Mouse (Mus musculus): ENCODE measurements around the gene Psmb6. TPM values are rescaled to one million over a fixed set of nuclear protein-coding genes. Genes with fewer than 3 reads are reported as not detected.
"Not testable (repeated sequence)": the region's sequence is repeated elsewhere in the genome, so short reads cannot be mapped to it uniquely, and the experiment has no call there.

Gene Psmb6
- total RNA-seq, 2 experiments from 2014 or later, result 226 to 241 TPM

DNA sequence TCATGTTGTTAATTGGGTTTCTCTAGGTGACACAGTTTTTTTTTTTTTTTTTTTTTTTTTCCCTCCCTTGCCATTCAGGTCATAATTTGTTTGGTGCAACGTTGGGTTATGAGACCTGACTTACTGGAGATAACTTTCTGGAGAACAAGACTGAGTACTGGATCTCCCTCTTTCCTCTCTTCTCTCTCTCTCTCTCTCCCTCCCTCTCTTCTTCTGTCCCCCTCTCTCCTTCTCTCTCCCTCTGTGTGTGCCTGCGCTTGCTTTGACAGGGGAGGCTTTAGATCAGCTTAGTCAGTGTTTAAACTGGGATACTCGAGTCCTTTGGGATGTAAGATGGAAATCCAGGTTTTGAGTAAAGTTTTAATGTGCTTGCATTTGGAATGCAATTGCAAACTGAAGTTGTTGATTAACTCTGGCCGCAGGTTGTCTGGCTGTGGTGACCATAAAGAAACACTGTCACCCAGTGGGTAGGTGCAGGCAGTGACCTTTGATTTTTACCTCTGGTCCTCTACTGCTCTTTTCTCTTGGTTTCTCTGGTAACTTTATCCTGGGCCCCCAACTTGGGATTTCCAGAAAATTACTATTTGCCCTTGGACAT is 39.2 kb downstream of the Psmb6 start:
- no peak for DNase-seq (ENCODE audit: low spot score)

DNA sequence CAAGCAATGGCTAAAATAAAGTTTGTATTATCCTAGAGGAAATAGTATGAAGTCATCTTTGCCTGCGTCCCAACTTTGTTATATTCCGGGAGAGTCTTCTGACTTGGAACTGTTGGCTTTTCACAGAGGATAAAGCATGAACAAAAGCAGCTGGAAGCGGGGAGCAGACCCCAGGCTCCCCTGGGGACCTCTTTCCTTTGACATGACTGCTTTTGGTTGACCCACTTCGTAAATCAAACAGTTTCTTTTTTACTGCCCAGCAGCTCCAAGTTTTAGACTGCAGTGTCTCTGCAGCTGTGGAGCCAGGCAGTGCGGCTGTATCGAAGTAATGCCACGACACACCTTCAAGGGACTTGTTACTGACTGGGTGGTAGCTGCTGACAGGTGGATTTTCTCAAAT is 41.4 kb downstream of the Psmb6 start:
- DNase-seq (ENCODE audit: low spot score), result no peak

GRCm38 (mm10) chr11:70570614-70571013 is 45.4 kb downstream of the Psmb6 start:
- not testable (repeated sequence) for DNase-seq (ENCODE audit: low spot score)

DNA sequence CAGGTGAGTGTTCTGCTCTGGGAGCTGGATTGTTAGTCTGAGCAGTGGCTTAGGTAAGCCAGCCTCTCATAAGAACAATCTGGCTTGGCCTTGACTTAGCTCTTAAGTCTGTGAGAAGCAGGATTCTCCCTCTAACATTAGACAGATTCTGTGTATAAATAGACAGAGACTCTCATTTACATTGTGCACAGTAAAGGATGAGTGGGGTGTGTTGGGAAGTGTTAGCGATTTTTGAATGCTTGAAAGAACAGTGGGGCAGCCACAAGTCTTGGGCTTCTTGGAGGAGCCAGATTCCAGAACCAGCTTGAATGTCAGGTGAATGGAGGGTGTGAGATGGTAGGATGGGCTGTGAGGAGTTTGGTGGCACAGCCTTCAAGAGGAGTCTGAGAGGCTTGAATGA is 46.5 kb downstream of the Psmb6 start:
- no peak for DNase-seq (ENCODE audit: low spot score)

- DNase-seq (ENCODE audit: low spot score), result no peak
Observed at GRCm38 (mm10) chr11:70572348-70572902, 47.3 kb downstream of the Psmb6 start.

DNA sequence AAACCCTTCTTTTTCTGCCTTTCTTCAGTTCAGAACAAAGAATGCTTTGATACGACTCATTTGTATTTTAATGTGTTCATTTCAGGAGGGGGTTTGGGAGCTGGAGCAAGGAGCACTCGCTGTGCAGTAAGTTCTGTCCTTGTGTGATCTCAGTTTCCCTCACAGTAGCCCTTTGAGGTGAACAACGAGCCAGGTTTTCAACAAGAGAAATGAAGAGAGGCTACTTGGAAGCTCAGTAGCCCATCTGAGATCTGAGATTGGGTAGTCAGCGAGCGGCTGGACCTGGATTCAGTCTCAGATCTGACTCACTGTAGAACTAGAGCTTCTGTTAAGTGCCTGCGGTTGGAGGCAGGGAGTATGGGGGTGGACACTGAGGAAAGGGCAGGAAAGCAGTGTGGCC is 48.7 kb downstream of the Psmb6 start:
- DNase-seq (ENCODE audit: low spot score), result no peak

DNA sequence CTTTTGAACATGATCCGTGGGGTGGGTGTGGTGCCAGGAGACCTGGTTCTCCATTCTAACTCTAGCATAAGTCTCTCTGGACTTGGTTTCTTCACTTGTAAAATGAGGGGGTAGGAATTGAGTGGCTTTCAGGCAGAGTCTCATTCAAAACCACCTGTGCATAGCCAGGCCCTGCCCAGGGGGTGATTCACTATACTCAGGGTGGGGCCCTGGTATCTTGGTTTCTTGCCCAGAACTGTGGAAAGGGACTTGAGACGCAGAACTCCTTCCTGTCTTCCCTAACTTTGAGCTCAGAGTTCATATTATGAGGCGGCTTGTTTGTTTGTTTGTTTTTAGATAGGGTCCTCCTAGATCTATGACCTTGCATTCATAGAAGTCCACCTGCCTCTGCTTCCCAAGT is 52.0 kb downstream of the Psmb6 start:
- no peak for DNase-seq (ENCODE audit: low spot score)

Other genes starting within 250 kb of the Psmb6 start
- gene Alox12e, start 202.7 kb upstream of the Psmb6 start, total RNA-seq (2021), result not detected
- gene Alox15, start 173.3 kb upstream of the Psmb6 start, total RNA-seq (2021), result under 1 TPM; 0.12 to 0.34 TPM
- gene Pelp1, start 115.3 kb upstream of the Psmb6 start, total RNA-seq (2021), result 10 to 100 TPM; 17.9 to 19.2 TPM
- gene Arrb2, start 92.7 kb upstream of the Psmb6 start, total RNA-seq (2021), result 1 to 10 TPM; 7.6 to 9.0 TPM
- 1 to 10 TPM; 4.2 to 4.9 TPM for gene Med11, start 73.4 kb upstream of the Psmb6 start, total RNA-seq (2021)
- gene Zmynd15, start 65.9 kb upstream of the Psmb6 start, total RNA-seq (2021), result under 1 TPM; 0.19 to 0.25 TPM
- 1 to 10 TPM in 1 of 2 experiments, under 1 TPM in 1; 0.73 to 1.2 TPM for gene Cxcl16, start 65.4 kb upstream of the Psmb6 start, total RNA-seq (2021)
- gene Tm4sf5, start 20.1 kb upstream of the Psmb6 start, total RNA-seq (2021), result not detected
- not detected for gene Vmo1, start 10.8 kb upstream of the Psmb6 start, total RNA-seq (2021)
- gene Gltpd2, start 6.2 kb upstream of the Psmb6 start, total RNA-seq (2021), result not detected
- not detected for gene Gm40193, start 7.6 kb downstream of the Psmb6 start, total RNA-seq (2021)
- gene Pld2, start 14.7 kb downstream of the Psmb6 start, total RNA-seq (2021), result 10 to 100 TPM; 12.2 to 17.7 TPM
- gene Mink1, start 37.5 kb downstream of the Psmb6 start, total RNA-seq (2021), result 10 to 100 TPM; 28.8 to 34.1 TPM
- gene 4930544D05Rik, start 90.5 kb downstream of the Psmb6 start, total RNA-seq (2021), result not detected
- gene Chrne, start 93.8 kb downstream of the Psmb6 start, total RNA-seq (2021), result 10 to 100 TPM; 14.7 to 20.6 TPM
- gene Gp1ba, start 113.8 kb downstream of the Psmb6 start, total RNA-seq (2021), result under 1 TPM in 1 of 2 experiments, not detected in 1; 0.09 TPM
- 10 to 100 TPM; 35.3 to 37.2 TPM for gene Rnf167, start 121.9 kb downstream of the Psmb6 start, total RNA-seq (2021)
- 100 to 1,000 TPM; 292 to 304 TPM for gene Slc25a11, start 122.1 kb downstream of the Psmb6 start, total RNA-seq (2021)
- gene Pfn1, start 129.3 kb downstream of the Psmb6 start, total RNA-seq (2021), result 100 to 1,000 TPM; 217 to 233 TPM
- 1,000 to 10,000 TPM; 5,616 to 7,081 TPM for gene Eno3, start 131.8 kb downstream of the Psmb6 start, total RNA-seq (2021)
- gene Spag7, start 144.0 kb downstream of the Psmb6 start, total RNA-seq (2021), result 100 to 1,000 TPM in 1 of 2 experiments, 10 to 100 TPM in 1; 83.4 to 103 TPM
- gene Camta2, start 162.7 kb downstream of the Psmb6 start, total RNA-seq (2021), result 10 to 100 TPM; 40.6 TPM
- gene Inca1, start 174.8 kb downstream of the Psmb6 start, total RNA-seq (2021), result 1 to 10 TPM; 4.1 to 6.4 TPM
- 100 to 1,000 TPM; 587 to 632 TPM for gene Kif1c, start 175.2 kb downstream of the Psmb6 start, total RNA-seq (2021)
- gene Zfp3, start 238.8 kb downstream of the Psmb6 start, total RNA-seq (2021), result 10 to 100 TPM; 12.0 to 13.0 TPM